Mouse (Mus musculus) bone marrow, adult 2 months (tissue): ENCODE data around the gene Fkbp15.

Experiments
- CTCF ChIP-seq: fragments of 200-500 bp; IDR thresholded peaks from 2 replicates; pipeline ENCODE4 v1.5.1; 2011; ENCODE audit warnings: low read length, control low read depth; ENCODE audit not compliant: control insufficient read depth, insufficient read depth
- POLR2A ChIP-seq: fragments of 200-500 bp; IDR thresholded peaks from 2 replicates; pipeline ENCODE4 v1.6.1; 2011; ENCODE audit warnings: low read depth, mild to moderate bottlenecking, control low read depth, low read length, borderline replicate concordance; ENCODE audit not compliant: control insufficient read depth

- TF ChIP-seq POLR2A (no peak), CTCF (no peak)
Observed at GRCm38 (mm10) chr4:62313641-62314211, 46.6 kb downstream of the Fkbp15 start.
